Mouse (Mus musculus): ENCODE results near the gene Ifi208. TPM values are rescaled to one million over a fixed set of nuclear protein-coding genes. Genes with fewer than 3 reads are reported as not detected.
A peak's percentile ranks its signal among the peaks of the same experiment; 100 is the strongest.
"Not testable (repeated sequence)": the region's sequence is repeated elsewhere in the genome, so short reads cannot be mapped to it uniquely, and the experiment has no call there.

Ifi208 gene
- 5.5 and 13.8 TPM in 2 replicates for polyA plus RNA-seq (2012; rRNA removed)

DNA sequence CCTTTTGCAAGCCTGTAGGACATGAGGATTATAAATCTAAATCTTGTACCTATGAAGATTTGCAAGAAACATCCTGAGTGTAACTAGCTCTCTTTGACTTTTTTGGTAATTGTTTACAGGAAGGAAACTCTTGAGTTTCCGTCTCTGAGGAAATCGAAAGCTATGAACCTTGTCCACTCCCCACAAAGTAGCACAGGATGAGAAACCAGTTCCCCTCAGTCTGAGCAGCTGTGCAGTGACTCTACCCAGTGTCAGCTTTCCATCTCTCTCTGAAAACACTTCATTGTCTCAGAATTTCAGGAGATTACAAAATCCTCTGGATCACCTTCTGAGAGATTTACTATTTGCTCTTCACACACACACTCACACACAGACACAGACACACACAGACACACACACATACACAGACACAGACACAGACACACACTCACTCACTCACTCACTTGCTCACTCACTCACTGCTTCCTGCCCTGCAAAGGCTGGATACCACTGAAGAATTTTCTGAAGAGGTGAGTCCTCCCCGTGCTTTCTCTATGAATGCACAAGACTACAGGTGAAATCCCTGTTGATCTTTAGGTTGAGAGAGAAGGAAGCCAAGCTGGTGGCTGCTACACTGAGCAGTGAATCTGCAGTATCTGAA is at the start of gene Ifi208:
Gene Ifi208, plus strand, starts transcription at position 218 of the 640 bp plus-strand sequence.
- DNase-seq; H3K4me1 ChIP-seq (ENCODE audit: control insufficient read depth, insufficient read depth, low read length): not testable (repeated sequence)
- H3K4me3 ChIP-seq (replicated peaks; ENCODE audit: extremely low read depth, low read depth, low read length): peak within 1 kb of the TSS; percentile 16
- WGBS: 16% methylated on average over 3 of the region's 3 CpGs

- Histone ChIP-seq H3K4me1 (ENCODE audit: control insufficient read depth, insufficient read depth, low read length) (no peaks in the 10 kb centered on the region), H3K4me3 (replicated peaks; ENCODE audit: extremely low read depth, low read depth, low read length) (no peak overlapping the region)
- 80% methylated on average over 2 of the region's 2 CpGs for WGBS
- TF ChIP-seq CTCF (IDR thresholded peaks at IDR 0.05; ENCODE audit: insufficient read depth, low read length) (no peak), POLR2A (IDR thresholded peaks at IDR 0.05; ENCODE audit: borderline replicate concordance, extremely low read depth, low read depth, low read length) (no peak)
- no peak for DNase-seq
Observed at GRCm38 (mm10) chr1:173624052-173624451, 49.4 kb upstream of the Ifi208 start.

- whole genome bisulfite sequencing: 48% methylated on average over 2 of the region's 2 CpGs
- Histone ChIP-seq H3K4me3 (replicated peaks; ENCODE audit: extremely low read depth, low read depth, low read length) (no peak overlapping the region), H3K4me1 (ENCODE audit: control insufficient read depth, insufficient read depth, low read length) (no peaks in the 10 kb centered on the region)
- no peak for TF ChIP-seq CTCF (IDR thresholded peaks at IDR 0.05; ENCODE audit: insufficient read depth, low read length)
- no peak for TF ChIP-seq POLR2A (IDR thresholded peaks at IDR 0.05; ENCODE audit: borderline replicate concordance, extremely low read depth, low read depth, low read length)
- DNase-seq: no peak
Observed at GRCm38 (mm10) chr1:173626686-173627085, 46.8 kb upstream of the Ifi208 start.

- not testable (repeated sequence) for H3K4me1 ChIP-seq (ENCODE audit: control insufficient read depth, insufficient read depth, low read length); H3K4me3 ChIP-seq (replicated peaks; ENCODE audit: extremely low read depth, low read depth, low read length); DNase-seq
- WGBS: 43% methylated on average over 2 of the region's 2 CpGs
Observed at GRCm38 (mm10) chr1:173630622-173631021, 42.9 kb upstream of the Ifi208 start, which contains the start of gene Ifi209. Gene Ifi209, plus strand, starts transcription at chr1:173630917.

DNA sequence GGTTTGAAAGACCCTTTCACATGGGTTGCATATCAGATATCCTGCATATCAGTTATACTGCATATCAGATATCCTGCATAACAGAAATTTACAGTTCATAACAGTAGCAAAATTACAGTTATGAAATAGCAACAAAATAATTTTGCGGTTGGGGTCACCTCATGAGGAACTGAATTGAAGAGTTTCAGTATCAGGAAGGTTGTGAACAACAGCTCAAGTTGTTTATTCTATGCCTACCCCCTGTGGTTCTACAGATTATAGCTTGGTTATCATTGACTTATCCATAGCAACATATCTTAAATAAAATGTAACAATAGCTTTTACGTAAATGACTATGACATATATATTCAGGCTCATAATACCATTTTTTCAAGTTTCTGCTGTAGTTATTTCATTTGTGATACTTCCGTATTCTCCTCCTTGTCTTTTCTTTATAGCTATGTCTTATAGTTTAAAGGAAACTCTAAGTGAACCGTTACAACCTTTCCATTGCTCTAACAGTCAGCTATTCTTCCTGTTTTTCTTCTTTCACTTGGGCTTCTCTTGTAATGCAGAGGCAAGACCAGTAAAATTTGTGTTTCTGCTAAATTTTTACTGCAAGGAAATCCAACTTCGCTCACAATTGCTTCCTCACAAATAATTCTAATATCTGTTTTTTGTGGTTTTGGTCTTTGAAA is 39.4 kb upstream of the Ifi208 start:
- Histone ChIP-seq H3K4me3 (replicated peaks; ENCODE audit: extremely low read depth, low read depth, low read length) (no peak overlapping the region), H3K4me1 (ENCODE audit: control insufficient read depth, insufficient read depth, low read length) (no peaks in the 10 kb centered on the region)
- 67% methylated on average over 5 of the region's 5 CpGs for WGBS

DNA sequence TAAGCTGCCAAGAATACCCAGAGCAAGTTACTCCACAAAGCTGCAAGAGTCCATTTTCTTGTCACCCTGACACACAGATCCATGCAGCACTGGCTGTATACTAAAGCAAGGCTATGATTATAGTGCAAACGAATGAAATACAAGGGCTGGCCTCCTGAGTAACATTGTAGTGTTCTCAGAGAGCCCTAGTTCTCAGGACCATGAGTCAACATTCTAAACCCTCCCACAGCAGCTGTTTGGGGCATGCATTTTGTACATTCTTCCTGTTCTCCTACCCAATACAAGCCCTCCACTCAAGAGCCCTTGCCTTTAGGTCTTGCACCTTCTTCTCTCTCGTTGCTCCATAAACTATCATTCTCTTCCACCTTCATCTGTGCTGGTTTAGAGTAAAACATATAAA is 28.1 kb upstream of the Ifi208 start:
- TF ChIP-seq CTCF (IDR thresholded peaks at IDR 0.05; ENCODE audit: insufficient read depth, low read length) (no peak), POLR2A (IDR thresholded peaks at IDR 0.05; ENCODE audit: borderline replicate concordance, extremely low read depth, low read depth, low read length) (no peak)
- DNase-seq: no peak
- 72% methylated on average over 2 of the region's 2 CpGs for WGBS
- Histone ChIP-seq H3K4me1 (ENCODE audit: control insufficient read depth, insufficient read depth, low read length) (no peaks in the 10 kb centered on the region), H3K4me3 (replicated peaks; ENCODE audit: extremely low read depth, low read depth, low read length) (no peak overlapping the region)

More for the DNA sequence above, 39.4 kb upstream of the Ifi208 start:
- no peak for TF ChIP-seq POLR2A (IDR thresholded peaks at IDR 0.05; ENCODE audit: borderline replicate concordance, extremely low read depth, low read depth, low read length)
- no peak for TF ChIP-seq CTCF (IDR thresholded peaks at IDR 0.05; ENCODE audit: insufficient read depth, low read length)
- DNase-seq: no peak

- Histone ChIP-seq H3K4me3 (replicated peaks; ENCODE audit: extremely low read depth, low read depth, low read length) (no peak overlapping the region), H3K4me1 (ENCODE audit: control insufficient read depth, insufficient read depth, low read length) (no peaks in the 10 kb centered on the region)
- no peak for DNase-seq
- 68% methylated on average over 4 of the region's 4 CpGs for WGBS
- no peak for TF ChIP-seq CTCF (IDR thresholded peaks at IDR 0.05; ENCODE audit: insufficient read depth, low read length)
- TF ChIP-seq POLR2A (IDR thresholded peaks at IDR 0.05; ENCODE audit: borderline replicate concordance, extremely low read depth, low read depth, low read length): no peak
Observed at GRCm38 (mm10) chr1:173657973-173658372, 15.5 kb upstream of the Ifi208 start.

DNA sequence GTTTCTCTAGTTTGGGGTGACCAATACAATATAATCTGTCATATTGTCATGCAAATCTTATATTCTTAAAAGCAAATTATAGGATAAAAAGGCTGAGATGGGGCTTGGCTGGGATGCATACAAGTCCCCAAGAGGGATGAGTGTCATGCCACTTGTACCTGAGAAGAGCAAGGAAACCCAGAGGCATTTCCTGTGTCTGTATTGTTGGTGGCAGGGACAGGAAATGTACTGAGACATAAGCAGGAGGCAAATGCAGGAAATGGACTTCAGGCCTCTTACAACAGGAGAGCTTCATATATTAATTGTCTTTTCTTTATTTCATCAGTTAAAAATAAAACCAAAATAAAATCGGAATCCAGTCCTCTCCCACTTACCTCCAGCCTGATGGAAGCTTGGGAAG is 5.1 kb downstream of the Ifi208 start:
- 53% methylated on average over 1 of the region's 1 CpGs for WGBS
- not testable (repeated sequence) for DNase-seq; H3K4me3 ChIP-seq (replicated peaks; ENCODE audit: extremely low read depth, low read depth, low read length); H3K4me1 ChIP-seq (ENCODE audit: control insufficient read depth, insufficient read depth, low read length)

- no peak for TF ChIP-seq POLR2A (IDR thresholded peaks at IDR 0.05; ENCODE audit: borderline replicate concordance, extremely low read depth, low read depth, low read length)
- 85% methylated on average over 1 of the region's 1 CpGs for WGBS
- no peak overlapping the region for H3K4me3 ChIP-seq (replicated peaks; ENCODE audit: extremely low read depth, low read depth, low read length)
- DNase-seq: no peak
- H3K4me1 ChIP-seq (ENCODE audit: control insufficient read depth, insufficient read depth, low read length): no peaks in the 10 kb centered on the region
Observed at GRCm38 (mm10) chr1:173694270-173694669, 20.8 kb downstream of the Ifi208 start.

- TF ChIP-seq POLR2A (IDR thresholded peaks at IDR 0.05; ENCODE audit: borderline replicate concordance, extremely low read depth, low read depth, low read length) (no peak), CTCF (IDR thresholded peaks at IDR 0.05; ENCODE audit: insufficient read depth, low read length) (no peak)
- no peak for DNase-seq
- no peaks in the 10 kb centered on the region for H3K4me1 ChIP-seq (ENCODE audit: control insufficient read depth, insufficient read depth, low read length)
Observed at GRCm38 (mm10) chr1:173733219-173733618, 59.7 kb downstream of the Ifi208 start.

GRCm38 (mm10) chr1:173735015-173735414 is 61.5 kb downstream of the Ifi208 start:
- H3K4me1 ChIP-seq (ENCODE audit: control insufficient read depth, insufficient read depth, low read length); DNase-seq; H3K4me3 ChIP-seq (replicated peaks; ENCODE audit: extremely low read depth, low read depth, low read length): not testable (repeated sequence)
- 89% methylated on average over 4 of the region's 4 CpGs for WGBS

More at GRCm38 (mm10) chr1:173733219-173733618, 59.7 kb downstream of the Ifi208 start:
- H3K4me3 ChIP-seq (replicated peaks; ENCODE audit: extremely low read depth, low read depth, low read length): no peak overlapping the region
- WGBS: 21% methylated on average over 7 of the region's 7 CpGs
